Mouse (Mus musculus) hindbrain, embryonic 11.5 days (tissue): Measurements from ENCODE around the gene Sh3glb1. TPM values are rescaled to one million over a fixed set of nuclear protein-coding genes. Genes with fewer than 3 reads are reported as not detected.

ENCODE experiments used
- ATAC-seq: fragments of 200-750 bp; cut with Nextera tagmentation; 2 replicates; pipeline ENCODE4 v1.8.0; 2017; ENCODE audit warnings: mild to moderate bottlenecking, moderate TSS enrichment, moderate library complexity; ENCODE audit not compliant: low FRiP score
- DNase-seq: peaks from one replicate; pipeline ENCODE4 v3.0.0-alpha.2; 2015; ENCODE audit warnings: low spot score
- H3K27ac ChIP-seq: fragments of 300-500 bp; sonication (generic); 2 replicates; pipeline ENCODE4 v1.5.1; 2014; ENCODE audit warnings: mild to moderate bottlenecking, low read depth, low read length
- H3K27me3 ChIP-seq: fragments of 300-500 bp; sonication (generic); 2 replicates; pipeline ENCODE4 v1.6.1; 2014; ENCODE audit warnings: mild to moderate bottlenecking, low read length, moderate library complexity, mixed read lengths; ENCODE audit not compliant: control insufficient read depth, insufficient read depth
- H3K36me3 ChIP-seq: fragments of 300-500 bp; sonication (generic); 2 replicates; pipeline ENCODE4 v1.6.1; 2014; ENCODE audit warnings: mild to moderate bottlenecking, low read length, moderate library complexity, mixed read lengths; ENCODE audit not compliant: control insufficient read depth, insufficient read depth
- H3K4me1 ChIP-seq: fragments of 300-500 bp; sonication (generic); replicated peaks from 2 replicates; pipeline ENCODE4 v1.6.1; 2014; ENCODE audit warnings: low read length, mixed read lengths; ENCODE audit not compliant: control insufficient read depth, insufficient read depth
- H3K4me2 ChIP-seq: fragments of 300-500 bp; sonication (generic); replicated peaks from 2 replicates; pipeline ENCODE4 v1.6.1; 2014; ENCODE audit warnings: mild to moderate bottlenecking, low read depth, low read length
- H3K4me3 ChIP-seq: fragments of 300-500 bp; sonication (generic); 2 replicates; pipeline ENCODE4 v1.5.1; 2014; ENCODE audit warnings: low read depth, low read length
- H3K9ac ChIP-seq: fragments of 300-500 bp; sonication (generic); 2 replicates; pipeline ENCODE4 v1.6.1; 2014; ENCODE audit warnings: low read depth, low read length
- H3K9me3 ChIP-seq: fragments of 300-500 bp; sonication (generic); 2 replicates; pipeline ENCODE4 v1.6.1; 2016; ENCODE audit warnings: low read length; ENCODE audit not compliant: control insufficient read depth
- WGBS: fragments of 180-500 bp; shearing (Covaris S2); extraction: QIAGEN DNeasy Blood & Tissue Kit; methylation state at CpG from one replicate; pipeline ENCODE4 v1.1.7; 2014; 5-methylcytosine and 5-hydroxymethylcytosine counted together
- polyA plus RNA-seq: library from polyadenylated mRNA; unstranded; fragments of >200 nt; fragmentation: Nextera tagmentation; extraction: Ambion mirVana; gene quantifications from 2 replicates; pipeline ENCODE4 v1.2.1, GENCODE M21; 2014

Gene Sh3glb1
- polyA plus RNA-seq, 1 experiment from 2014 or later: 108 TPM

DNA sequence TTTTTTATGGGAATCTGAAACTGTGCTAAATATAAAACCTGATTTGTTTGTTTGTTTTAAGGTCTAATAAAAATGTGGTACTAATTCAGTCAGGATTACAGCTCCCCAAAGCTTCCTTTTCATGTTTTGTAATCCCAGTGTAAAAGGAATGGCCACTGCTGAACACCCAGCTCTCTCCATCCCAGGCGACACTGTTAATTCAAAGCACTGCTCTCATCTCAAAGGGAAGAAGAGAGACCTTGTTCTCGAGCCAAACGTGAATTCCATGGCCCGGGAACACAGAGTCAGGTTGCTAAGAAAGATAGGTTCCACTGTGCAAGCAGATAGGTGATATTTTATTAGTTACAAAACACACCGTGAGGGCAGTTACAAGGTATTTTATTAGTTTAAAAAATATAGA, 75.9 kb downstream of the Sh3glb1 start:
- 66% methylated on average over 5 of the region's 5 CpGs for WGBS
- H3K4me1 ChIP-seq: no peaks in the 10 kb centered on the region
- H3K36me3 ChIP-seq: no peaks in the 10 kb centered on the region
- no peak for DNase-seq
- no peak overlapping the region for H3K27ac ChIP-seq
- ATAC-seq: no peak
- H3K4me2 ChIP-seq: no peak overlapping the region
- no peaks in the 10 kb centered on the region for H3K9me3 ChIP-seq
- no peak overlapping the region for H3K4me3 ChIP-seq
- no peak overlapping the region for H3K9ac ChIP-seq
- H3K27me3 ChIP-seq: no peaks in the 10 kb centered on the region

GRCm38 (mm10) chr3:144643301-144643871, 76.7 kb downstream of the Sh3glb1 start:
- Histone ChIP-seq H3K4me1 (no peaks in the 10 kb centered on the region), H3K27ac (no peak overlapping the region), H3K9me3 (no peaks in the 10 kb centered on the region), H3K27me3 (no peaks in the 10 kb centered on the region), H3K4me3 (no peak overlapping the region), H3K4me2 (no peak overlapping the region), H3K36me3 (no peaks in the 10 kb centered on the region), H3K9ac (no peak overlapping the region)
- 10% methylated on average over 2 of the region's 2 CpGs for WGBS
- DNase-seq (peak; percentile 36), ATAC-seq (no peak)

GRCm38 (mm10) chr3:144642141-144642540, 78.0 kb downstream of the Sh3glb1 start:
- Histone ChIP-seq H3K9me3 (no peaks in the 10 kb centered on the region), H3K4me1 (no peaks in the 10 kb centered on the region), H3K9ac (no peak overlapping the region), H3K36me3 (no peaks in the 10 kb centered on the region), H3K27ac (no peak overlapping the region), H3K27me3 (no peaks in the 10 kb centered on the region), H3K4me3 (no peak overlapping the region), H3K4me2 (no peak overlapping the region)
- WGBS: 95% methylated on average over 4 of the region's 4 CpGs
- no peak for DNase-seq
- ATAC-seq: no peak

GRCm38 (mm10) chr3:144640033-144640432, 80.1 kb downstream of the Sh3glb1 start:
- Histone ChIP-seq H3K36me3 (no peaks in the 10 kb centered on the region), H3K9me3 (no peaks in the 10 kb centered on the region), H3K4me3 (no peak overlapping the region), H3K9ac (no peak overlapping the region), H3K27ac (no peak overlapping the region), H3K4me2 (no peak overlapping the region), H3K4me1 (no peaks in the 10 kb centered on the region), H3K27me3 (no peaks in the 10 kb centered on the region)
- DNase-seq (no peak), ATAC-seq (no peak)

GRCm38 (mm10) chr3:144639387-144639786, 80.7 kb downstream of the Sh3glb1 start:
- H3K4me3 ChIP-seq: no peak overlapping the region
- DNase-seq: no peak
- 73% methylated on average over 3 of the region's 3 CpGs for WGBS
- H3K4me1 ChIP-seq: no peaks in the 10 kb centered on the region
- H3K27me3 ChIP-seq: no peaks in the 10 kb centered on the region
- no peaks in the 10 kb centered on the region for H3K36me3 ChIP-seq
- no peaks in the 10 kb centered on the region for H3K9me3 ChIP-seq
- no peak overlapping the region for H3K9ac ChIP-seq
- no peak for ATAC-seq
- H3K4me2 ChIP-seq: no peak overlapping the region
- no peak overlapping the region for H3K27ac ChIP-seq

DNA sequence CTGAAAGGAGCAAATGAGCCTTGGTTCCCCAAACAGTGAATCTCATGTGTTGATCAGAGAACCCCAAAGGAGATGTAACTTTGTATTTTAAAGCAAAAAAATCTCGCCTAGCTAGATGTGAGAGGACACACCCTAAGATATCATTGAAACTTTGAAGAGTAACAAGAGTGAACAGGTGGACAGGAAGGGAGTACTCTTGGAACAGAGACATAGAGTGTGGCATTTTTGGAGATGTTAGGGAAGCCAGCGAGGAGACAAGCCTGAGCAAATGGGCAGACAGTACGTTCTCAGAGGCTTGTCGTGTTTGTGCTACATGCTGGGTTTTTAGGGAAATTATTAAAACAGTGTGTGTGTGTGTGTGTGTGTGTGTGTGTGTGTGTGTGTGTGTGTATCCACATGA, 82.0 kb downstream of the Sh3glb1 start:
- no peaks in the 10 kb centered on the region for H3K9me3 ChIP-seq
- ATAC-seq (no peak), DNase-seq (no peak)
- no peak overlapping the region for H3K27ac ChIP-seq
- H3K9ac ChIP-seq: no peak overlapping the region
- no peak overlapping the region for H3K4me2 ChIP-seq
- no peak overlapping the region for H3K4me3 ChIP-seq
- H3K4me1 ChIP-seq: no peaks in the 10 kb centered on the region
- no peaks in the 10 kb centered on the region for H3K36me3 ChIP-seq
- 87% methylated on average over 4 of the region's 4 CpGs for WGBS
- H3K27me3 ChIP-seq: no peaks in the 10 kb centered on the region

DNA sequence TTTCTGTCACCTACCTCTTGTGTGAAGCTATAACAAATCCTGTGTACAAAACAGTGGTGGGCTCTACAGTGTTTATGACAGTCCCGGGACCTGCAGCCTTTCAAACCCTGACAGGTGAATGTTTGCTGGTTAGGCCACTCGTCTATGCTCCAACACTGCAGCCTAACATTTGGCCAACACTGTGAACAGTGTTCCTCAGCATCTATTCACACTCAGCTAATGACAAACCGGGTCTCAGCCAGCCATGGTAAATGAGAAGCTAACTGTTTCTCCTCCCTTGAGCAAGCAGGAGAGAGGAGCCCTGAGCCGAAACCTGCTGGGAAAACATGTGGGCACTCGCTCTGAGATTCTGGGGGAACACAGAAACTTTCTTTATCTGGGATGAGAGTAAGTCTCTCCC, 84.9 kb downstream of the Sh3glb1 start:
- no peak for ATAC-seq
- no peaks in the 10 kb centered on the region for H3K4me1 ChIP-seq
- no peak overlapping the region for H3K9ac ChIP-seq
- no peak overlapping the region for H3K4me2 ChIP-seq
- H3K4me3 ChIP-seq: no peak overlapping the region
- H3K27ac ChIP-seq: no peak overlapping the region
- 87% methylated on average over 5 of the region's 5 CpGs for WGBS
- no peaks in the 10 kb centered on the region for H3K27me3 ChIP-seq
- no peak for DNase-seq
- no peaks in the 10 kb centered on the region for H3K9me3 ChIP-seq
- H3K36me3 ChIP-seq: no peaks in the 10 kb centered on the region

Other genes with a start within 250 kb of the Sh3glb1 start
- gene Hs2st1, start 150.2 kb downstream of the Sh3glb1 start, polyA plus RNA-seq: 16.3 and 17.1 TPM in 2 replicates
- gene Selenof, start 150.0 kb downstream of the Sh3glb1 start, polyA plus RNA-seq: 402 and 453 TPM in 2 replicates
- 0.06 TPM in 1 of 2 replicates, not detected in the other for gene Clca3a1, start 40.6 kb upstream of the Sh3glb1 start, polyA plus RNA-seq
- gene Clca3a2, start 99.2 kb upstream of the Sh3glb1 start, polyA plus RNA-seq: 0.29 TPM in 1 of 2 replicates, not detected in the other
- gene Clca3b, start 129.0 kb upstream of the Sh3glb1 start, polyA plus RNA-seq: not detected in 2 replicates
- gene Clca4b, start 212.2 kb upstream of the Sh3glb1 start, polyA plus RNA-seq: not detected in 2 replicates